Mouse (Mus musculus): ENCODE results near the gene Pla2g16. TPM values are rescaled to one million over a fixed set of nuclear protein-coding genes. Genes with fewer than 3 reads are reported as not detected.

Gene Pla2g16
- polyA plus RNA-seq (2014; fragmentation: Illumina TruSeq; extraction: RNeasy Lipid Tissue Mini Kit (QIAGEN cat#74804); ENCODE audit: low read depth, low replicate concordance): 187 TPM

GRCm38 (mm10) chr19:7557328-7557822 lies at the start of gene Pla2g16:
TSS of gene Pla2g16 (plus strand) at chr19:7557459.

GRCm38 (mm10) chr19:7606801-7607689 lies 49.8 kb downstream of the Pla2g16 start, which contains the start of gene Lgals12:
TSS of gene Lgals12 (minus strand) at chr19:7607193.

GRCm38 (mm10) chr19:7611942-7612757 lies 54.9 kb downstream of the Pla2g16 start, which contains the start of gene Hrasls5:
TSS of gene Hrasls5 (plus strand) at chr19:7612541.

Other genes starting within 250 kb of the Pla2g16 start
- 49.5 TPM for gene Mark2, start 215.6 kb upstream of the Pla2g16 start, polyA plus RNA-seq (2014; fragmentation: Illumina TruSeq; extraction: RNeasy Lipid Tissue Mini Kit (QIAGEN cat#74804); ENCODE audit: low read depth, low replicate concordance)
- gene Spindoc, start 174.5 kb upstream of the Pla2g16 start, polyA plus RNA-seq (2014; fragmentation: Illumina TruSeq; extraction: RNeasy Lipid Tissue Mini Kit (QIAGEN cat#74804); ENCODE audit: low read depth, low replicate concordance): 10.6 TPM
- gene 2700081O15Rik, start 139.8 kb upstream of the Pla2g16 start, polyA plus RNA-seq (2014; fragmentation: Illumina TruSeq; extraction: RNeasy Lipid Tissue Mini Kit (QIAGEN cat#74804); ENCODE audit: low read depth, low replicate concordance): 19.0 TPM
- 222 TPM for gene Rtn3, start 74.2 kb upstream of the Pla2g16 start, polyA plus RNA-seq (2014; fragmentation: Illumina TruSeq; extraction: RNeasy Lipid Tissue Mini Kit (QIAGEN cat#74804); ENCODE audit: low read depth, low replicate concordance)
- gene Atl3, start 63.4 kb upstream of the Pla2g16 start, polyA plus RNA-seq (2014; fragmentation: Illumina TruSeq; extraction: RNeasy Lipid Tissue Mini Kit (QIAGEN cat#74804); ENCODE audit: low read depth, low replicate concordance): 61.4 TPM
- 105 TPM for gene Lgals12, start 49.7 kb downstream of the Pla2g16 start, polyA plus RNA-seq (2014; fragmentation: Illumina TruSeq; extraction: RNeasy Lipid Tissue Mini Kit (QIAGEN cat#74804); ENCODE audit: low read depth, low replicate concordance)
- gene Hrasls5, start 55.1 kb downstream of the Pla2g16 start, polyA plus RNA-seq (2014; fragmentation: Illumina TruSeq; extraction: RNeasy Lipid Tissue Mini Kit (QIAGEN cat#74804); ENCODE audit: low read depth, low replicate concordance): 28.9 TPM
- gene Slc22a19, start 153.9 kb downstream of the Pla2g16 start, polyA plus RNA-seq (2014; fragmentation: Illumina TruSeq; extraction: RNeasy Lipid Tissue Mini Kit (QIAGEN cat#74804); ENCODE audit: low read depth, low replicate concordance): not detected
- not detected for gene Slc22a26, start 245.2 kb downstream of the Pla2g16 start, polyA plus RNA-seq (2014; fragmentation: Illumina TruSeq; extraction: RNeasy Lipid Tissue Mini Kit (QIAGEN cat#74804); ENCODE audit: low read depth, low replicate concordance)